Mouse (Mus musculus): Measurements from ENCODE around the gene Acot6.
"Not testable (repeated sequence)": the region's sequence is repeated elsewhere in the genome, so short reads cannot be mapped to it uniquely, and the experiment has no call there.

The Acot6 gene

DNA sequence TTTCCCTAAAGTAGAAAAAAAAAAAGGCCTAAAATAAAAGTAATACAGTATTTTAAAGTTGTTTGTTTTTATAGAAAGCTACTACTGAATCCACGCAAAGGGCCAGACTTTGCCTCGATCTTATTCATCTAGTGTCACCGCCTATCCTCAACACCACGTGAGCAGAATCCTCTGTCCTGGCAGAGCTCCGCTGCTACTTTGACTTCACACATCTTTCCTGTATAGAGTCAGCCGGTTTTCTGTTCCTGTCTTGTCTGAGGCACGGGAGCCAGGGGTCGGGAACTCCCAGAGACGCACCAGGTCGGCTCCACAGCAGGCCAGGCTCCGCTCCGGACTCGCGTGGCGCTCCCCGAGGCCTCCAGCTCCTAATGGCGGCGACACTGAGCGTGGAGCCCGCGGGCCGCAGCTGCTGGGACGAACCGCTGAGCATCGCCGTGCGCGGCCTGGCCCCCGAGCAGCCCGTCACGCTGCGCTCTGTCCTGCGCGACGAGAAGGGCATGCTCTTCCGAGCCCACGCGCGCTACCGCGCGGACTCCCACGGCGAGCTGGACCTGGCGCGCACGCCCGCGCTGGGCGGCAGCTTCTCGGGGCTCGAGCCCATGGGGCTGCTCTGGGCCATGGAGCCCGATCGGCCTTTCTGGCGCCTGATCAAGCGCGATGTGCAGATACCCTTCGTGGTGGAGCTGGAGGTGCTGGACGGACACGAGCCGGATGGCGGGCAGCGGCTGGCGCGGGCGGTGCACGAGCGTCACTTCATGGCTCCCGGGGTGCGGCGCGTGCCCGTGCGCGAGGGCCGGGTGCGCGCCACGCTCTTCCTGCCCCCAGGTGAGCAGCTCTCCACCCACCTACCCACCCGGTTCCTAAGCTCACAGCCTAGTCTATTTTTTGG is at the start of gene Acot6:
TSS of gene Acot6 (plus strand) at position 51 of the 889 bp plus-strand sequence.
- DNase-seq (ENCODE audit: low spot score), result peak; percentile 15

DNA sequence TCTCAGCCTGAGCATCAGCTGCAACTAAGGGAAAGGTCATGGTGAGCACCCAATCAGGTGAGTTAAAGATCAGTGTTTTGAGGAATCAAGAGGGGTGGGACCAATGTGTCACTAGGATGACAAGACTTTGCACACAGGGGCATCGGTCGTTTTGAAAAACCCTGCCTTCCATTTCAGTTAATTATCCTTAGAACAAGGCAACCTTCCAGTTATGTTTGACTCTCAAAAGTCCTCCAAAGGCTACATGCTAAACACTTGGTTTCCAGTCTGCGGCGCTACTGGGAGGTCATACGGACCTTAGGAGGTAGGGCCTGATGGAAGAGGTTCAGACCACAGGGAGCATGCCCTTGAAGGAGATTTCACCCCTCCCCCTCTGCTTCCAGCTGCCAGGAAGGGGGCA is 49.7 kb upstream of the Acot6 start:
- DNase-seq (ENCODE audit: low spot score), result not testable (repeated sequence)

GRCm38 (mm10) chr12:84051937-84052474 is 48.4 kb upstream of the Acot6 start, which contains the start of gene Acot3:
Gene Acot3, plus strand, starts transcription at chr12:84052144.
- no peak for DNase-seq (ENCODE audit: low spot score)

GRCm38 (mm10) chr12:84052609-84053008 is 47.8 kb upstream of the Acot6 start:
- no peak for DNase-seq (ENCODE audit: low spot score)

DNA sequence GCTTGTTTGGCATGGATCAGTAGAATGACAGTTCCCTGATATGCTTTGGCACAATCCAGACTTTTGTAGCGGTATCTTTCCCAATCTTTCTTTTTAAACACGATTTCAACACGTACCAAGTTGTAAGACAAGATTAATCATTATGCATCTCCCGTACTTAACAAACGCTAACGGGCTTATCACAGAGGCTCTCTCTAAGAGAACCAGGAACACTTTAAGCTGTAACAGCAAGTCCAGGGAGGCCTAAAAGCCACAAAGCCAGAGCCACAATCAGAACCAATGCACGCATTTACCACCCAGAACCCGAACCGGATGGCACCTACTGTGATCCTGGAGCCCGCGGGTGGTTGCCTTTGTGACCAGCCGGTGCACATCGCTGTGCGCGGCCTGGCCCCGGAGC is 47.3 kb upstream of the Acot6 start:
- no peak for DNase-seq (ENCODE audit: low spot score)

DNA sequence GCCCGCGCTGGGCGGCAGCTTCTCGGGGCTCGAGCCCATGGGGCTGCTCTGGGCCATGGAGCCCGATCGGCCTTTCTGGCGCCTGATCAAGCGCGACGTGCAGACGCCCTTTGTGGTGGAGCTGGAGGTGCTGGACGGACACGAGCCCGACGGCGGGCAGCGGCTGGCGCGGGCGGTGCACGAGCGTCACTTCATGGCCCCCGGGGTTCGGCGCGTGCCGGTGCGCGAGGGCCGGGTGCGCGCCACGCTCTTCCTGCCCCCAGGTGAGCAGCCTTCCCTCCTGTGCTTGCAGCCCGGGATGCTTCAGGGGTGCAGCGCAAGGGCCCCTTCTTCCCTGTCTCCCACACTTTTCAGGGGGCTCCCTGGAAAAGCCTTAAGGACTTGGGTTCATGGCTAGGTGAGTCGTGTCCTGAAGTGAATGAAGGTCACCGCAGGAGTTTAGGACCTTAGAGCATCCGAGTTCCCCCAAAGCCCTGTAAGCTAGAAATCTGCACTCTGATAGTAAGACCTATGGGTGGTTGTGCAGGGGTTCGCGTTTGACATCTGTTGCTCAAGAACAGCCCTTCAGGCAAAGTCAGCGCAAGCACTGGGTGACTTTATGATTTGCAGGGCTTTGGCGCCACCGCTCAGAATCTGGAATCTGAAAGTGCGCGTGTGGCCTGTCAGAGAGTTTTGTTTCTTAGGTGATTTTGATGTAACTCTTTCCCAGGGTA is 46.6 kb upstream of the Acot6 start:
- no peak for DNase-seq (ENCODE audit: low spot score)

- no peak for DNase-seq (ENCODE audit: low spot score)
Measured at GRCm38 (mm10) chr12:84060946-84061345, 39.5 kb upstream of the Acot6 start.

DNA sequence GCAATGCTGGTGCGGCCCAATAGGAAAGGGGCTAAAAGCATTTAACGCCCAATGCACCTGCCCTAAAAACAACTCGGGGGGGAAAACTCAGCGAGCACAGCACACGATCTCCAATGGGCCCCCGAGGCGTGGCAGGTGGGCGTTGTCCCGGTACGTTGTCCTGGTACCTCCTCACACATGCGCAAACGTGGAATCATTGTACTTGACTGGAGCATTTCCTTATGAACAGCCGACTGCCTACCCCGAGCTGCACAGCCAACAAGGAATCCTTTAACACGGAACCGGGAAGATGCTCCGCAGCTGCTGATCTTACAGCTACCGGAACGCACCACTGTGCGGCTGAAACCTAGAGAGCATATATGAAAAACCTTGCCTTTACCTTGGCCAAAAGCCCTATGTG is 38.1 kb upstream of the Acot6 start:
- DNase-seq (ENCODE audit: low spot score), result no peak

DNA sequence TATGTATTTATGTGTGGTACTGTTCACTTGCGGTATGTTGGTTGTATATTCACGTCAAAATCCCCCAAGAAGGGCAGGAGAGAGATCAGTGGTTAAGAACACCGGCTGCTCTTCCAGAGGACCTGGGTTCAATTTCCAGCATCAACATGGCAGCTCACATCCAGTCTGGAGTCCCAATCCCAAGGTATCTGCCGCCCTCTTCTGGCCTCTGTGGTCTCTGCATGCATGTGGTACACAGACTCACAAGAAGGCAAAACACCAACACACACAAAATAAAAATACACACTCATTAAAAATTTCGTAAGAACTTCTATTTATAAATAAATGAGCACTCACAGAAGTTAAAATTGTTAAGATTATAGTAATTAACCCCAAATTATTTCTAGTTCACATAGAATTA is 37.2 kb upstream of the Acot6 start:
- no peak for DNase-seq (ENCODE audit: low spot score)

GRCm38 (mm10) chr12:84063833-84064232 is 36.6 kb upstream of the Acot6 start:
- no peak for DNase-seq (ENCODE audit: low spot score)

DNA sequence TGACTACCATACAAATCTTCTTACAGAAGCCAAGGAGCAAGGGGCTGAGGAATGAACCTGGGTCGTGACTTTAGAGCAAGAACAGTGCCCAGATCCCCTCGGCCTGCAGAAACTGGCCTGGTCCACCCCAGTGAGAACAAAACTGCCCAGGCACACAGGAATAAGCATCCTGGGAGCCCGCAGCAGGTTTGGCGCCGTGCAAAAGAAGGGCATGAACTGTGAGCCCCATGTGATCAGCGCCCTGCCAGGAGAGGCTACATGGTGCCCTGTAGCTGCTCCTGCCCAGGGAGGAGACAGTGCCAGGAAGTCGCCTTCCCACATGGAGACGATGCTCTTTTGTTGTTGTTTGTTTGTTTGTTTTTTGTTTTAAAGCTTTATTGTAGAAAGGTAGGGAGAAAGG is 35.8 kb upstream of the Acot6 start:
- DNase-seq (ENCODE audit: low spot score), result no peak

GRCm38 (mm10) chr12:84067752-84068151 is 32.7 kb upstream of the Acot6 start:
- no peak for DNase-seq (ENCODE audit: low spot score)

DNA sequence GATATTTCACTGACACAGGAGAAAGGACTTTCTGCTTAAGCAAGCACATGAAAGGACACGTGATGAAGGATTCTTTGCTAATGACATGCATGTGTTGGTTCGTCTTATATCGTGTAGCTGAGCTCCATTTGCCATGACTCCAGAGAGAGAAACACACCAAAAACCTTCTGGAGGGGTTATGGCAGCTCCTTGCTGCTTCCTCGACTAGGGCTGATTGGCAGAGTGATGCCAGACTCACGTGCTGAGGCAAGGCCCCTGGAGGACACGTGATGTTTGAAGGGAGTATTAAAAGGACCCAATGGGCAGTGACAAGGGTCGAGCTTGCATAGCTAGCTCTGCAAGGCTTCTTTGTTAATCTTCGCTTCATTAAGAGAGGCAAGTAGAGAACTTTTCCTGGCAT is 32.2 kb upstream of the Acot6 start:
- no peak for DNase-seq (ENCODE audit: low spot score)

- no peak for DNase-seq (ENCODE audit: low spot score)
Measured at GRCm38 (mm10) chr12:84068986-84069385, 31.5 kb upstream of the Acot6 start, which contains the start of gene Acot5. Gene Acot5, plus strand, starts transcription at chr12:84069325.

- not testable (repeated sequence) for DNase-seq (ENCODE audit: low spot score)
Measured at GRCm38 (mm10) chr12:84069582-84069981, 30.9 kb upstream of the Acot6 start.

DNA sequence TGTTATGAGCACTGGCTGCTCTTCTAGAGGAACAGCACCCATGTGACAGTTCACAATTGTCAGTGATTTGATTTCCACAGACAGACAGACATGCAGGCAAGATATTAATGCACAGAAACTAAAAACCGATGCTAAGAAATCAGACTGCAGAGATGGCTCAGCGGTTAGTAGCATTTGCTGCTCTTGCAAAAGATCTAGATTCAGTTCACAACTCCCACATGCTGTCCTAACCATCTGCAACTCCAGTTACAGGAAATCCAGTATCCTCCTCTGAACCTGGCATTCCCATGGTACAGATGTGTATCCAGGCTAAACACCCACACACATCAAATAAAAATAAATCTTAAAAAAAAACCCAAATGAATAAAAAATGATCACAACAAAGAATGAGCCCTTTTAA is 28.8 kb upstream of the Acot6 start:
- no peak for DNase-seq (ENCODE audit: low spot score)

DNA sequence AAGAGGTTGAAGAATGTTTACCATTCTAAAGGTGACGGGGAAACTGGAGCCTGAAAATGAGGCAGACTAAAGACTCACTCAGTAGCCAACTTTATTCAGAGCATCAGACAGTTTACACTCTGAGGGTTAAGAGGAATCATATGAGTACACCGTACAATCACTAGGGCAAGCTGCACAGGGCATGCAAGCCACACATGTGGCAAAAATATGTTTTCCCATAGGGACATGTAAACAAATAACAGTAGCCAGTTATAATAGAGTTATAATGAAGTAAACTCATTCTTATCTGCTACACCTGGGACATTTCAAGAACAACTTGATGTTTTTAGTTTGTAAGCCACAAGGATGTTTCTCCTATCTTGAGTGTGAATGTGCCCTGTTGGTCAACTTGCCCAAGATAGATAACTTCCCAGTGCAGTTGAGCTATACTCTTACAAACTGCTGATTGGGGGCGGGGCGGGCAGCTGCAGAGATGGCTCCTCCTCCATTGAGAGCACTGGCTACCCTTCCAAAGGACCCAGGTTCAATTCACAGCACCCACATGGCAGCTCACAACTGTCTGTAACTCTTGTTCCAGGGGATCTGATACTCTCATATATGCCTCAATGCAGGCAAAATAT is 23.0 kb upstream of the Acot6 start:
- DNase-seq (ENCODE audit: low spot score), result no peak

- DNase-seq (ENCODE audit: low spot score), result no peak
Measured at GRCm38 (mm10) chr12:84083842-84084241, 16.6 kb upstream of the Acot6 start.

- DNase-seq (ENCODE audit: low spot score), result no peak
Measured at GRCm38 (mm10) chr12:84084581-84084980, 15.9 kb upstream of the Acot6 start.

DNA sequence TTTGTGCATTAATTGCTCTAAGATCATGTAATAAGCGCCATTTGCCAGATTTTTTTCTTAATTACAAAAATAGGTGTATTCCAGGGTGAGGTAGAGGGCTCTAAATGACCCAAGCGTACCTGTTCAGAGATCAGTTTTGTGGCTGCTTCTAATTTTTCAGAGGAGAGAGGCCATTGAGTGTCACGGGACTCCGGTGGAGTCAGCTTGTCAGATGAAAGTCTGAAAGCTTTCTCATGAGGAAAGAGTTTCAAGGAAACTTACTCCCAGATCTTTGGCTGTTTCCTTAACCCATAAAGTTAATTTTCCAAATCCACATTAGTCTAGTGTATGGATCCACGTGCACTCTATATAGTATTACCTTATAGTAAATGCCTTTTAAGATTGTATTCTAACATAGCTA is 5.8 kb upstream of the Acot6 start:
- DNase-seq (ENCODE audit: low spot score), result not testable (repeated sequence)

DNA sequence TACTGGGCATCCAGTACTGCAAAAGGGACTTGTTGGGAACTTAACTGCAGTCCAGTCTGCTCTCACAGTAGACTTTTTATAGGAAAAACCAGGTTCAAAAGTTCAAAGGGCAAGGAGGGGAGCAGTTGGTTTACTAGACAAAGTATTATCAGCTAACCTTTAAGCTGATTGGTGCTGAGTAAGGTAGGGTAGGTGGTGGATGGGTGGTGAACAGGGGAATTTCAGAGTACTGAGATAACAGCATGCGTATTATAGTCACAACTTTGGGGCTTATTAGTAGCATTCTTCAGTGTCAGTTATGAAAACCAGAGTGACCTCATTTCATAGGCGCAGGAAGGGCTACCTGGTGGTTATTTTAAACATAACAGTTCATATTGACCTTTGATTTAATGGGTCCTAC is 849 bp upstream of the Acot6 start:
- DNase-seq (ENCODE audit: low spot score), result no peak

- no peak for DNase-seq (ENCODE audit: low spot score)
Measured at GRCm38 (mm10) chr12:84100071-84100470, 383 bp upstream of the Acot6 start.

DNA sequence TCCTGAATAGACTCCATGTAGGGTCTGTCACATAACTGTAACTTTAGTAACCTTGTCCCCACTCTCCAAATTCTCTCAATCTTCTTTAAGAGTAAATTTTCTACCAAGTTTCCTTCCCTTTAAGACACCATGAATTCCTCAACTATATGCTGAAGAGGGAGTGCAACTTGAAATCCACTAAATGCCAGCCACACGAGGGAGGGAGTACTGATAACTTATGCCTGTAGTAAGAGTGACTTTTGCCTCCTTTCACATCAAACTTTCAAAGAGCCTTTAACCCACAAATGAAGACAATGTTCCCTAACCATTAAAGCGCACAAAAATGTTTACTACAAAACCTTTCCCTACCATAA is 1.0 kb downstream of the Acot6 start:
- DNase-seq (ENCODE audit: low spot score), result no peak
